Mouse (Mus musculus) stomach, embryonic 15.5 days (tissue): ENCODE data around the gene Gm49601. TPM values are rescaled to one million over a fixed set of nuclear protein-coding genes. Genes with fewer than 3 reads are reported as not detected.

Experiments
- ATAC-seq: fragments of 200-750 bp; cut with Nextera tagmentation; 2 replicates; pipeline ENCODE4 v1.8.0; 2017; ENCODE audit warnings: low read depth, moderate number of reproducible peaks, moderate TSS enrichment; ENCODE audit not compliant: insufficient read depth, low FRiP score
- H3K27ac ChIP-seq: fragments of 300-500 bp; sonication (generic); 2 replicates; pipeline ENCODE4 v1.5.1; 2015; ENCODE audit warnings: mild to moderate bottlenecking, inconsistent platforms
- H3K27me3 ChIP-seq: fragments of 300-500 bp; sonication (generic); replicated peaks from 2 replicates; pipeline ENCODE4 v1.6.1; 2015; ENCODE audit warnings: inconsistent platforms
- H3K36me3 ChIP-seq: fragments of 300-500 bp; sonication (generic); 2 replicates; pipeline ENCODE4 v1.6.1; 2015; ENCODE audit warnings: inconsistent platforms
- H3K4me1 ChIP-seq: fragments of 300-500 bp; sonication (generic); 2 replicates; pipeline ENCODE4 v1.6.1; 2015; ENCODE audit warnings: inconsistent platforms
- H3K4me2 ChIP-seq: fragments of 300-500 bp; sonication (generic); 2 replicates; pipeline ENCODE4 v1.6.1; 2015; ENCODE audit warnings: mild to moderate bottlenecking, inconsistent platforms
- H3K4me3 ChIP-seq: fragments of 300-500 bp; sonication (generic); replicated peaks from 2 replicates; pipeline ENCODE4 v1.5.1; 2015; ENCODE audit warnings: inconsistent platforms
- H3K9ac ChIP-seq: fragments of 300-500 bp; sonication (generic); 2 replicates; pipeline ENCODE4 v1.6.1; 2015; ENCODE audit warnings: inconsistent platforms
- H3K9me3 ChIP-seq: fragments of 300-500 bp; sonication (generic); 2 replicates; pipeline ENCODE4 v1.6.1; 2016; ENCODE audit warnings: inconsistent platforms
- WGBS: fragments of 180-500 bp; shearing (Covaris S2); methylation state at CpG from one replicate; pipeline ENCODE4 v1.1.7; 2015; 5-methylcytosine and 5-hydroxymethylcytosine counted together
- polyA plus RNA-seq: library from polyadenylated mRNA; unstranded; fragments of >200 nt; fragmentation: Nextera tagmentation; extraction: Ambion mirVana; gene quantifications from 2 replicates; pipeline ENCODE4 v1.2.1, GENCODE M21; 2015

Gene Gm49601
- polyA plus RNA-seq, 1 experiment from 2014 or later = 3.4 TPM

DNA sequence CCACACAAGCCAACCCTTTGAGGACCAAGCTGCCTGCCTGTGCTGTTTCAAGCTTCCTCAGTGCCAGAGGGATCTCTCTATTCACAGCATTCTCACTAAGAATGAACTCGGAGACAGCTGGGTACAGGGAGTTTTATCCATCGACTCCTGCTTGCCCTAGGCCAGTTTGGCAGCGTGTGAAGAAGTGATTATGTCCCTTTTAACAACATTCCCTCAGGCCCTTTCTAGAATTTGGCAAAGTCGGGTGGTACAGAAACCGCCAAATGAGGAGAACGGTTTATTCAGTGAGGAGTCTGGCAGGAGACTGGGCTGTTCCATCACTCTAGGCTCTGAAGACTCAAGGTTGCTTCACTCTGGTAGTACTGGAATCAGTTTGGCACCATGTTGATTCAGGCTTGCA lies 6.0 kb downstream of the Gm49601 start:
- H3K27me3 ChIP-seq = peaks cover 72% of the 10 kb centered on the region

DNA sequence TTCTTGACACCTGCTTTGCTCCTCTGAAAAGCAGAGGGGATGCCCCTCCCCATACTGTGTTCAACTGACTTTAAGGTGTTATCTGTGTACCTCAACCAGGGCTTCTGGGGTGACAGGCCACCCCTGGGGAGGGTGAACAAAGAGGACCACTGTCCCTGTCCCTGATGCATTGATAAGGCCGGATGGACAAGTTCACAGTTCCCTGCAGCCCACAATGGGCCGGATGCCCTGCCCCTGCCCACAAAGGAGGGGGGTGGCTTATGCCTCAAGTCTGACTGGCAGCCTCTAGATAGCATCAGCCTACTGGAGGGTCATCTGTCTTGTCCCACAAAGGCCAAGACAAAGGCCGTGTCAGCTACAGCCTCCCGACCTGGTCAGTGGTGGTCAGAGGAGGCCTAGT lies 7.1 kb downstream of the Gm49601 start:
- H3K4me1 ChIP-seq = peaks cover 23% of the 10 kb centered on the region
- no peaks in the 10 kb centered on the region for H3K9me3 ChIP-seq
- H3K9ac ChIP-seq = no peak overlapping the region
- peaks cover 61% of the 10 kb centered on the region for H3K27me3 ChIP-seq
- ATAC-seq = no peak
- no peak overlapping the region for H3K4me3 ChIP-seq
- H3K4me2 ChIP-seq = no peak overlapping the region
- H3K27ac ChIP-seq = no peak overlapping the region
- H3K36me3 ChIP-seq = no peaks in the 10 kb centered on the region
- 61% methylated on average over 4 of the region's 4 CpGs for WGBS

More for the DNA sequence above, 6.0 kb downstream of the Gm49601 start:
- no peaks in the 10 kb centered on the region for H3K9me3 ChIP-seq
- WGBS = 43% methylated on average over 6 of the region's 6 CpGs
- peak overlapping the region; percentile 97 for H3K4me2 ChIP-seq
- H3K4me1 ChIP-seq = peaks cover 23% of the 10 kb centered on the region
- no peak overlapping the region for H3K9ac ChIP-seq
- ATAC-seq = no peak
- peak overlapping the region; percentile 47; the same call in 1 of the 2 replicates for H3K4me3 ChIP-seq
- no peak overlapping the region for H3K27ac ChIP-seq
- no peaks in the 10 kb centered on the region for H3K36me3 ChIP-seq

DNA sequence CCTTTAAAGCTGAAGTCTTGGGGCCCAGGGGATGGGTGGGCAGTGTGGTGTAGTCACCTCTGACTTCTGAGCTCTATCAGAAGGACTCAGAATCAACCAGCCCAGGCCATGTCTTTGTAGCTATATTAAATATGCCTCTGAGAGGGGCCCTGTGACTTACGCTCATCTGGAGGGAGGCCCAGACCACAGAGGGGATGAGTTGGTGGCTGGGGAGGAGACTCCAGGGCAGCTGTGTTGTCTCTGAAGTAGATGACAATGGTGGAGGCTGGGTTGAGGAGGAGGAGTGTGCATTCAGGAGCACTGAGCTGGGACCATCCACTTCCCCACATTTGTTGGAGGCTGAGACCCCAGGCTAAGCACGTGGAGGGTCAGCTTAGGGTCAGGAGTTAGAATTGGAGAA lies 7.9 kb downstream of the Gm49601 start:
- WGBS = 55% methylated on average over 2 of the region's 2 CpGs
- no peaks in the 10 kb centered on the region for H3K36me3 ChIP-seq
- H3K9me3 ChIP-seq = no peaks in the 10 kb centered on the region
- H3K4me3 ChIP-seq = no peak overlapping the region
- H3K4me2 ChIP-seq = no peak overlapping the region
- peaks cover 23% of the 10 kb centered on the region for H3K4me1 ChIP-seq
- H3K27ac ChIP-seq = no peak overlapping the region
- peaks cover 53% of the 10 kb centered on the region for H3K27me3 ChIP-seq
- H3K9ac ChIP-seq = no peak overlapping the region
- ATAC-seq = no peak

DNA sequence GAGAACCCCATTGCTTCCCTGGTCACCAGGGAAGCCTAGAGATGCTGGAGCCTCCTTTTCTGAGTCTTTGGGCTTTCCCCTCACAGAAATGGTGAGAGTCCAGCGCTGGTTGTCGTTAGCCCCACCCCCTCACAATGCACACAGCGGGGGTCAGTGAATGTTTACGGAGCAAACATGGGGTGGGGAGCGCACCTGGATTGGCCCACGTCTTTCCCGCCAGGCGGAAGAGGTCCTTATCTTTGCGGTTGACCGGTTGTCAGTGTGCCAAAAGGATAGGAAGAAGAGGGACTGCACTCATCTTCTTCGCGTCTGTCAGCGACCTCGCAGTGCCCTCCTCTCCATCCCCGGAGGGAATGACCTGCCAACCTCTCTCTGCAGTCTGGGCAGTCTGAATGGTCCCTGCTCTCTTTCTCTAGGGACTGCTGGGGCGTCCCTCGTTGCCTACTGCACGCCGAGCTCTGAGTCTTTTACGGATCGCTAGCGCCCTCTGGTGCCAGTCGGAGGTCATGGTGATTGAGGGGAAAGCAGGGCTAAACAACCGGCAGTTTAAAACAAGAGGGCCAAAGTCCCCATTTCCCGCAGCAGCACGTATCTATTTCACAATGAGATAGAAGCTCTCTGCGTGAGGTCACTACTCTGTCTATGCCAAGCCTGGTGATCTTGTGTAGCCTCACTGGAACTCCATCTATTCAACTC lies 8.7 kb downstream of the Gm49601 start:
- H3K4me3 ChIP-seq = peak overlapping the region; percentile 7; the same call in 1 of the 2 replicates
- H3K9me3 ChIP-seq = no peaks in the 10 kb centered on the region
- H3K4me1 ChIP-seq = peaks cover 24% of the 10 kb centered on the region
- no peak overlapping the region for H3K9ac ChIP-seq
- peaks cover 45% of the 10 kb centered on the region for H3K27me3 ChIP-seq
- peak overlapping the region; percentile 51 for H3K4me2 ChIP-seq
- WGBS = 3% methylated on average over 27 of the region's 27 CpGs
- no peak overlapping the region for H3K27ac ChIP-seq
- no peaks in the 10 kb centered on the region for H3K36me3 ChIP-seq
- peak; percentile 48; the same call in 1 of the 2 replicates for ATAC-seq

DNA sequence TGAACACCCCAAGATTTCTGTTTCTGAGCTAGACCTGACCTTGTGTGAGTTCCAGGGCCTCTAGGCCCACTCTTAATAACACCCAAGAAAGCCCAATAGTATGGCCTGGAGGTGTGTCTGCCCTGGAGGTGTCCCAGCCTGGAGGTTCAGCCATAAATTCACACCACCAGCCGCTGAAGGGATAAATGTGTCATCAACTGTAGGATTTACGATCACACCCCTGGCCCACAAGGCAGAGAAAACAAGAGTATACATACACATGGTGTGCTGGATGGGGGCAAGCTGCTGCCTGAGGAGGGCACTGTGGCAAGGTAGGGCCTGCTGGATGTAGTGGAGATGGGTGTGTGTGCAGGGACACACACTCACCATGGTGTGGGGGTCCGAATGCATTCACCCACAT lies 12.9 kb downstream of the Gm49601 start:
- Histone ChIP-seq H3K27me3 (peaks cover 7% of the 10 kb centered on the region; the same call in 1 of the 2 replicates), H3K4me3 (no peak overlapping the region), H3K27ac (no peak overlapping the region), H3K4me2 (no peak overlapping the region), H3K9ac (no peak overlapping the region), H3K36me3 (no peaks in the 10 kb centered on the region), H3K4me1 (peaks cover 25% of the 10 kb centered on the region), H3K9me3 (no peaks in the 10 kb centered on the region)
- ATAC-seq = no peak
- WGBS = 73% methylated on average over 3 of the region's 3 CpGs

DNA sequence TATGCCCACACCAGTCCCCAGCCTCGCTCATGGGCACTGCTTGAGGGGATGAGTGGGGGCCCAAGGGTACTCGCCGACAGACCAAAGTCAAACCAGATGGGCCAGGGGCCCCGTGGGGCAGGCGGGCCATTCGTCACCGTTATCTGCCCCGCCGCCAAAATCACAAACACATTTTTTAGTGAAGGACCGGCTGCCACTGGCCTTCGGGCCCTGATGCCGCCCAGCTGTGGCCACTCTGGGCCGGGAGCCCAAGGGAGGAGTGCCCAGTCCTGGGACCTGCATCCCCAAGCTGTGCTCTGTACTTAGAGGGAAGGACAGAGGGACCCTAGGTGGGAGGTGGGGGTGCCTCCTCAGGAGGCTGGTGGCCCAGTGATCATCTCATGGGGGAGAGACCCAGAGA lies 14.5 kb downstream of the Gm49601 start:
- no peak overlapping the region for H3K9ac ChIP-seq
- H3K36me3 ChIP-seq = no peaks in the 10 kb centered on the region
- no peak overlapping the region for H3K4me3 ChIP-seq
- 0 out of 2 replicates have a peak, but pooled peaks cover 4% of the 10 kb centered on the region for H3K27me3 ChIP-seq
- no peaks in the 10 kb centered on the region for H3K9me3 ChIP-seq
- WGBS = 37% methylated on average over 13 of the region's 13 CpGs
- peaks cover 24% of the 10 kb centered on the region for H3K4me1 ChIP-seq
- no peak overlapping the region for H3K27ac ChIP-seq
- ATAC-seq = no peak
- H3K4me2 ChIP-seq = no peak overlapping the region

DNA sequence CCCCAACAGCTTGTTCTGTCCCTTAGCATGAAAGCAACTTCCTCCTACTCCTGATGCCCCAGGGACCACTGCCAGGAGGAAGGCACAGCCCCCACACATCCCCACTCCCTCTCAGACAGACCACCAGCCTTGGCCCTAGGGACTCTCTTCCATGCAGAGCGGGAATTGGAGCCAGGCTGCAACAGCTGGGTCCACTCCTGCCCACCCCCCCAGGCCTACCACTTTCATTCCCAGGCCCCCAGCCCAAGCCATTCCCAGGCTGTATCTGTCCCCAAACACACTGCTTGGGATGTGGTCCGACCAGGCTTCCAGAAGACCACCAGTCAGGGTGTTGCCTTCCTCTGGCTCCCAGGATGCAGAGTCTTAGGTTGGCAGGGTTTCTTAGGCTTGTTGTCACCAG lies 17.1 kb downstream of the Gm49601 start:
- no peak overlapping the region for H3K9ac ChIP-seq
- no peak overlapping the region for H3K4me2 ChIP-seq
- WGBS = 73% methylated on average over 2 of the region's 2 CpGs
- peaks cover 35% of the 10 kb centered on the region for H3K4me1 ChIP-seq
- H3K27me3 ChIP-seq = 0 out of 2 replicates have a peak, but pooled peaks cover 4% of the 10 kb centered on the region
- no peak overlapping the region for H3K4me3 ChIP-seq
- no peak for ATAC-seq
- no peaks in the 10 kb centered on the region for H3K36me3 ChIP-seq
- H3K9me3 ChIP-seq = no peaks in the 10 kb centered on the region
- H3K27ac ChIP-seq = no peak overlapping the region

DNA sequence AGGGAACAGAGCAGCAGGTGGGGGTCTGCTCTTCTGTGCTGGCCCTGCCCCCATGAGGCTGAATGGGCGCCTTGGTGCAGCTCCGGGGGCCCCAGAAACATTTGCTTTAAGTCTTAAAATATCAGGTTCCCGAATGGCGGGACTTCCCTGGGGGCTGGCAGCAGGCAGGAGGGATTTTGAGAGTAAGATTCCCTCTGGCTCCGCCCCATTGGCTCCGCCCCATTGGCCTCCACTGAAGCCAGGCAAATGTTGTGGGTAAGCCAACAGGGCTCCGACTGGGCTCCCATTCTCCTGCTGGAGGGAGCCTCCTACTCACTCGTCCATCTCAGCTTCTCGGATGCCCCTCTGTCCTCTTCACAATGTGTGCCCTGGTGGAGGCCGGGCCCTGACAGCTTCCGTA lies 18.0 kb downstream of the Gm49601 start:
- Histone ChIP-seq H3K36me3 (no peaks in the 10 kb centered on the region), H3K27ac (no peak overlapping the region), H3K4me3 (no peak overlapping the region), H3K9me3 (no peaks in the 10 kb centered on the region), H3K4me1 (peaks cover 41% of the 10 kb centered on the region), H3K9ac (no peak overlapping the region), H3K4me2 (peak overlapping the region; percentile 25; the same call in 1 of the 2 replicates), H3K27me3 (0 out of 2 replicates have a peak, but pooled peaks cover 4% of the 10 kb centered on the region)
- no peak for ATAC-seq
- 17% methylated on average over 11 of the region's 11 CpGs for WGBS

DNA sequence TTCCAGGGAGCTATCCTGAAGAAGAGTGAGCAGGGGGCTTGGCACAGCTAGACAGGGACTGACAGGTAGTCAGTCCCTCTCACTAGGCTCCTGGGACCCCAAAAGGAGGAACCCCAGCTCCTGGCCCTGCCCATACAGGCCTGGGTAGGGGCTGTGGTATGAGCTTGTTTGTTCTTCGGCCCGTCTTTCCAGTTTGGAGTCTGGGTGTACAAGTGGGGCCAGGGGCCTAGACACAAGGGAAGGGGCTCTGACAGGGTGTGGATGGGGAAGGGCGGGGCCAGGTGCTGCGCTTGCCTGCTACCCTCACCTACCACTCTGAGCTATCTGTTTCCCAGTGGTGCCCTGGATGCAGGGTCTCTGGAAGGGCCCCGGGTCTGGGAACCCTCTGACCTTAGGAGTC lies 20.5 kb downstream of the Gm49601 start:
- peak; percentile 67 for ATAC-seq
- 74% methylated on average over 5 of the region's 5 CpGs for WGBS
- Histone ChIP-seq H3K4me3 (no peak overlapping the region), H3K9me3 (no peaks in the 10 kb centered on the region), H3K4me2 (no peak overlapping the region), H3K4me1 (peaks cover 30% of the 10 kb centered on the region), H3K27me3 (0 out of 2 replicates have a peak, but pooled peaks cover 4% of the 10 kb centered on the region), H3K27ac (no peak overlapping the region), H3K36me3 (no peaks in the 10 kb centered on the region), H3K9ac (no peak overlapping the region)

DNA sequence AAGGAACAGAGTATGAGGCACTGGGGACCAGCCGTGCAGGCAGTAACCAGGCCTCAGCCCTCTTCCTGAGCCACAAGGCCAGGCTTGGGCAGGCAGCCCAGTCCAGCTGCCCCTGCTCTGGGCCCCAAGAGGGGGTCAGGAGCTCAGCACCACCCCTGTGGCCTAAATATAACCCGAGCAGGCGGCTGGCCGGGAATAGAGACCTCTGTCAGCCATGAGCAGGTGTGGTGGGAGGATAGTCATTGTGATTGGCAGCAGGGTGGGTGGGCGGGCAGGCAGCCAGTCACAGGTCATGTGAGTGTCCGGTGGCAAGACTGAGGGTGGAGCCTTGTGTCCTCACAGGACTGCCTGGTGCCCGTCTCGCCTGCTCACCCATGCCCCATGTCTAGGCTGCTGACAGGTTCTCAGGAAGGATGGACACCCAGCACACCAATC lies 21.9 kb downstream of the Gm49601 start:
- WGBS = 45% methylated on average over 8 of the region's 8 CpGs
- no peak overlapping the region for H3K9ac ChIP-seq
- no peak overlapping the region for H3K4me3 ChIP-seq
- no peak overlapping the region for H3K4me2 ChIP-seq
- peaks cover 30% of the 10 kb centered on the region for H3K4me1 ChIP-seq
- no peaks in the 10 kb centered on the region for H3K9me3 ChIP-seq
- no peak overlapping the region for H3K27ac ChIP-seq
- peak; percentile 23; the same call in 1 of the 2 replicates for ATAC-seq
- no peaks in the 10 kb centered on the region for H3K27me3 ChIP-seq
- no peaks in the 10 kb centered on the region for H3K36me3 ChIP-seq

DNA sequence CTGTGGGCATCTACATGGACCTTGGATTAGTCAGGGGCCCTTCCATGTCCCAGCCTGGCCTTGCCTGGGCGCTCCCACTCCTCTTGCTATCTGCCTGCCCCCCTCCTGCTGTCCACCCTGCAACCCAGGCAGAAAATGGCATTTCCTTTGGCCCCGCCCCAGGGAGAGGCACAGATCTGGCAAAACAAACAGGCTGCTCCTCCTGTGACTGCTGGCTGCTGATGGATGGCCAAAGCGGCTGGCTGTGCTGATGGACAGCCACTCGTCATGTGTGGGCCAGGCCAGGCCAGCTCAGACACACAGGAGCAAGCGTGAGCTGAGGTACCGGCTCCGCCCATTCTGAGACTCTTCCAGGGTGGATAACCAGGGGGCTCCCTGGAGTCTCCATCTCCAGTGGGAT lies 24.8 kb downstream of the Gm49601 start:
- Histone ChIP-seq H3K4me3 (no peak overlapping the region), H3K27me3 (no peaks in the 10 kb centered on the region), H3K27ac (no peak overlapping the region), H3K9me3 (no peaks in the 10 kb centered on the region), H3K4me1 (peaks cover 20% of the 10 kb centered on the region; the same call in 1 of the 2 replicates), H3K36me3 (no peaks in the 10 kb centered on the region), H3K4me2 (no peak overlapping the region), H3K9ac (no peak overlapping the region)
- WGBS = 51% methylated on average over 7 of the region's 7 CpGs
- ATAC-seq = no peak

DNA sequence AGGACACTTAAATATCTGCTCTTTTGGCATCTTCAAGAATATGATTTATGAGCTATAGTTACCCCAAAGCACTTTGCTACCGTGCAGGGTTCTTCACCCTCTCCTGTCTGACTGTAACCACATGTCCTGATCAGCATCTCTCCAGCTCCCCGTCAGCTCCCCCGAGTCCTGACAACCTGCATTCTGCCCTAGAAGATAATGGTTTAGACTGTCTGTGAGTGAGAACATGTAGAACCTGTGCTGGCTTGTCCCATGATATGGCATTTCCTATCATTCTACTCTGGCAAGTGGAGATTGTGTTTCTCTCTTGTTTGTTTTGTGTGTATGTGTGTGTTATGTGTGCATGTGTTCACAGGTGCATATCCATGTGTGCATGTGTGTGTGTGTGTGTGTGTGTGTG lies 28.2 kb downstream of the Gm49601 start:
- no peaks in the 10 kb centered on the region for H3K9me3 ChIP-seq
- peaks cover 7% of the 10 kb centered on the region; the same call in 1 of the 2 replicates for H3K27me3 ChIP-seq
- no peaks in the 10 kb centered on the region for H3K36me3 ChIP-seq
- H3K4me2 ChIP-seq = no peak overlapping the region
- no peak overlapping the region for H3K4me3 ChIP-seq
- no peak overlapping the region for H3K27ac ChIP-seq
- 65% methylated on average over 3 of the region's 3 CpGs for WGBS
- no peak for ATAC-seq
- peaks cover 4% of the 10 kb centered on the region; the same call in 1 of the 2 replicates for H3K4me1 ChIP-seq
- no peak overlapping the region for H3K9ac ChIP-seq
